Mouse (Mus musculus) lung, postnatal 10 days (tissue): ENCODE measurements around the gene Gm28845.
A peak's percentile ranks its signal among the peaks of the same experiment; 100 is the strongest.
"Not testable (repeated sequence)": the region's sequence is repeated elsewhere in the genome, so short reads cannot be mapped to it uniquely, and the experiment has no call there.

Source experiments
- DNase-seq: peaks from one replicate; pipeline ENCODE4 v3.0.0; 2021

Gene Gm28845

DNA sequence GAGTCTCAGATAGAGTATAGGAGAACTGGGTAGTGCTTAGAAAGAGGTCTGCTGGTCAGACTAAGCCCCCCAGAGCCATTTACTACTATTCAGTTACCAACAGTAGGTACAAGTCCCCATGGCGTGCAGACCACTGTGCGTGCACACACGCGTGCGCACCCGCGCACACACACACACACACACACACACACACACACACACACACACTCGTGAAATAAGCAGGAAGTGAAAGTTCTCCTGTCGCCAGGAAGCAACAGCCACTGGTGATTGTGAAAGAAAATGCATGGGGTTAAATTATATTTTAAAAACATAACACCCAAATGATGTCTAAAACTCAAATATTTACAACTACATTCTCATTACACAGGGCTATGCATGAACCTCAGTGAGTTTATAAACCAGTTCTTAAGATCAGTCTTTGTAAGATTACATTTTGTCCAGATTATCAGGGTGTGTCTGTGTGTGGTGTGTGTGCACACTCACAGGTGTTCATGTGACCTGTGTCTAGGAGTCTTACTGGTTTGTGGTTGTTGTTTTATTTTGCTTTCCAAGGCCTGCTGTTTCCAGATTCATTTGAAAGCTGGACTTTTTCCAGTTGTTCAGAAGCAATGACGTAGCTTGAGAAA is 11.6 kb downstream of the Gm28845 start:
- no peak for DNase-seq

- no peak for DNase-seq
Measured at GRCm38 (mm10) chr1:65103273-65103672, 16.1 kb downstream of the Gm28845 start, which contains the start of gene Cryga. Gene Cryga, minus strand, starts transcription at chr1:65103373.

GRCm38 (mm10) chr1:65096953-65097352 is 22.4 kb downstream of the Gm28845 start:
- DNase-seq = no peak

GRCm38 (mm10) chr1:65091566-65091965 is 27.8 kb downstream of the Gm28845 start:
- no peak for DNase-seq

GRCm38 (mm10) chr1:65090370-65090769 is 29.0 kb downstream of the Gm28845 start:
- peak; percentile 32 for DNase-seq

- no peak for DNase-seq
Measured at GRCm38 (mm10) chr1:65088567-65089356, 30.6 kb downstream of the Gm28845 start.

- no peak for DNase-seq
Measured at GRCm38 (mm10) chr1:65082188-65082587, 37.2 kb downstream of the Gm28845 start, which contains the start of gene Crygb. Gene Crygb, minus strand, starts transcription at chr1:65082288.

- no peak for DNase-seq
Measured at GRCm38 (mm10) chr1:65075607-65076006, 43.8 kb downstream of the Gm28845 start.

GRCm38 (mm10) chr1:65073589-65073988 is 45.8 kb downstream of the Gm28845 start, which contains the start of gene Crygc:
Gene Crygc, minus strand, starts transcription at chr1:65073689.
- no peak for DNase-seq

GRCm38 (mm10) chr1:65067842-65068241 is 51.5 kb downstream of the Gm28845 start:
- no peak for DNase-seq

- DNase-seq = no peak
Measured at GRCm38 (mm10) chr1:65064201-65064600, 55.2 kb downstream of the Gm28845 start.

GRCm38 (mm10) chr1:65063352-65063751 is 56.0 kb downstream of the Gm28845 start, which contains the start of gene Crygd:
Gene Crygd, minus strand, starts transcription at chr1:65063452.
- no peak for DNase-seq

DNA sequence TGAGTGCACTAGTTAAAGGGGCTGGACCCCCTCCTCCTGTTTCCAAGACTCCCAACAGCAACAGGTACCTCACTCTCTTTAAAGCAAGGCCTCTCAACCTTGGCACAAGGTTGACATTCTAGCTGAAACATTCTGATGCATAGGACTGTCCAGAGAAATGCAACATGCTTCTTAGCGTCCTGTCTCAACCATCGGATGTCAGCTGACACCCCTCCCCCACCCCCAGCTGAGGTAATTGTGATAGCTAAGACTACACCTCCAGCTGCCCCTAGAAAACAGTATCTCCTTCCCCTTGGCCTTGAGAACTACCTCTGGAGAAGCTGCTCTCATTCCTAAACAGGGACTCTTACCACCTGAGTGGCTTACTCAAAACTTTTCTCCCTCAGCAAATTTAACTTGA is 67.2 kb downstream of the Gm28845 start:
- no peak for DNase-seq

GRCm38 (mm10) chr1:65051696-65052095 is 67.7 kb downstream of the Gm28845 start:
- no peak for DNase-seq

DNA sequence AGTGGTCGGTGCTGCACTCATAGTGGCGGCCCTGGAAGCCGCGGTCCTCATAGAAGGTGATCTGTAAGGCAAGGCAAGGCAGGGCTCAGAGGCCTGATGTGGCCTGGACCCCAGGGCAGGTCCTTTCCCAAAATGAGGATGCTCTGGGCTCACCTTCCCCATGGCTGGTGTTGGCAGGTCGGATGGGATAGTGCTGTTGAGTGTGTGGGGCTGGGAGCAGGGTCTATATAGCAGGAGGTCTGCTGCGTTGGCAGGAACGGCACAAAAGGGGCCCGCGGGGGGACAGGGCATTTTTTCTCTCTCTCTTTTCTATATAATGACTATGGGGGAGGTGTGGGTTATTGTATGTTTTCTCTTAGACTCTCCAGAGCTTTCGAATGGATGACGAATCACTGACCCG is 68.4 kb downstream of the Gm28845 start, which contains the start of gene Cryge:
Gene Cryge (minus strand): TSS at position 198 of the 400 bp plus-strand sequence.
- DNase-seq = not testable (repeated sequence)
